Mouse (Mus musculus) cerebellum, adult (tissue): ENCODE results near the gene Cfap100.

ENCODE experiments used
- ATAC-seq: cut with Nextera tagmentation; 2 replicates; pipeline ENCODE4 v1.9.2; 2017; ENCODE audit warnings: mild to moderate bottlenecking, moderate library complexity, mixed read lengths; ENCODE audit not compliant: insufficient number of reproducible peaks, low FRiP score, low TSS enrichment

Gene Cfap100

DNA sequence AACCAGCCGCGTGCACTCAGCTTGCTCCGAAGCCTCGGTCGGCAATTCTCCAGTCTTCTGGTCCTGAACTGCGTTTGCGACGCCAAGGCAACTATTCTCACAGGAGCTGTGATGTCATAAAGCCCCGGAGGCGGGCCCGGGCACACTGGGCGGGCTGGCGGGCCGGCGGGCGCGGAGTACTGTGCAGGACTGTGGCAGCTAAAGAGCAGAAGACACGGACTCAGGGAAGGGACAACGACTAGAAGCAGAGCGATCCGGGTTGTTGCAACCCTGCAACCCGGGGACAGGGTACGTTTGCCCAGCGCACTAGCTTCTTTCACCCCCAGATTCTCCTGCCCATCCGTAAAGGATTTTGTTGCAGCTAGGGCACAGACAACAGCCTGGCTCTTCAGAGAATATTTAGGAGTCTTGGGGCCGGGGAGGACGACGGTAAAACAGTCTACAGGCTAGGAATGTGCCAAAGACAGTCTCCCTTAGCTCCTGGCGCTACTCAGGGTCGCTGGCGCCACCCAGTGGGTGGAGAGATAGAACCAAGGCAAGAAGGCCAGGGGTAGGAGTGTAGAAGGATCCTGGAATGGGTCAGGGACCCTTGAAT, at the start of gene Cfap100:
Gene Cfap100 (minus strand): TSS at position 418 of the 595 bp plus-strand sequence.
- ATAC-seq, result peak; percentile 78

DNA sequence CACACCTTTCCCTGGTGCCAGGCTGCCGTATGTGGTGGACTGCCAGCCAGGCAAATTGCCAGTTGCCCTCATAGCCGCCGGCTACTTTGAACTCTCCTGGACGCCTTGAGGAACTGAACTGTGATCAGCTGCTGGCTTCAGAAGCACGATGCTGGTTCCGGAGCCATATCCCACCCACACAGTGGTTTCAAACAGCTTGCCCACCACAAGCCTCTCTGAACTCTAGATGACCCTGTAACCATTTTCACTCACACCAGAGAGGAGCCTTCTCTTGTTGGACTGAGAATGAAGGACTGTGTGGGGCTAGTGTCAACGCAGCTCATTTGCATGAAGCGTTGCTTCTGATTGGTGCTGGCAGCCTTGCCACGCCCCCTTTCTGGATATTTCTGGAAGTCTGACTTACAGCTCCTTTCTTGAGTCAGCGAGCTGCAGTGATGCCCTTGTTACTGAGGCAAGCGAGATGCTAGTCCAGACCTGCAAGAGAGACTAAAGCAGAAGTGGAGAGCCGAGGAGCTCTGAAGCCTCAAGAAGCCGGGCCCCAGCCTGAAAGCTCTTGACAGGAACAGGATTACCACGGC, 48.4 kb upstream of the Cfap100 start:
- no peak for ATAC-seq

DNA sequence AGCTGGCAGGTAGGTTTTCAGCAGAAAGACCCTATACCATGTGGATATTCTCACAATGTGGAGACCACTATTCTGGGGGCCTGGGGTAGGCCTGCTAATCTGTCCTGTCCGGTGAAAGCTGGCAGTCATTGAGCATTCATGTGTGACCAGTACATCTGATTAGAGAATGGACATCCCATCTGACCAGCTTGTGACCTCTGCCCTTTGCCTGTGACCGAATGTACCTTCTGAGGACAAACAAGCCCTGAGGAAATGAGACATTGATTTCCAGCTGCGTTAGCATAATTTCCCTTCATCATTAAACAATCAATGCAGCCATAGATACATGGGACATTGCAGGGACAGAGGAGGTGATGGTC, 47.2 kb upstream of the Cfap100 start:
- no peak for ATAC-seq

DNA sequence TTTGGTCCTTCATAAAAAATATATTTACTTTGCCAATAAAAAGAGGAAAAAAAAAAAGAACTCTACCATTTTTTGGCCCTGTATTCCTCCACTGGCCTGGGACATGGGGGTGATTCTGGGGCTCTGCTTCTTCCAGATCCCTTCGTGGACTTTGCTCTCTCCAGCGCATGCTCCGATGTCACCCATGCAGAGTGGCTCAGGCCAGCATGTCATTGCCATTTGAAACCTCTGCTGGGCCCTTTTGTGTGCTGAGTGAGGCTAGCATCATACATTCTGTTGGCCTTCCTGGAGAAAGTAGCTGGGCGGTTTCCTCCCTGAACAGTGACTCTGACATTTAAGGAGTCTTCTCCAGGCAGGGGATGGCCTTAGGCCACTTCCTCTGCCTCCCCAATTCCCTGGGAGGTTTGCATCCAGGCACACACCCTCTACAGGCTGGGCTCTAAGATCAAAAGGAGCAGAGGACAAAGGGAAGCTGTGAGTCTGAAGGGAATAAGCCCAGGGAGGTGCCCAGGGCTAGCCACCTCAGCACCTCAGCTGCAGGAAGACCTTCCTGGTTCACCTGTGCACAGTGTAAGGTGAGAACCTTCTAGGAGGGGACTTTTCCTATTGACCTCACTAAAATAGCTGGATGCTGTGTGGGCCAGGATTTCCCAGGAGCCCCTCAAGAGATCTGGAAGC, 46.7 kb upstream of the Cfap100 start:
- ATAC-seq, result no peak

DNA sequence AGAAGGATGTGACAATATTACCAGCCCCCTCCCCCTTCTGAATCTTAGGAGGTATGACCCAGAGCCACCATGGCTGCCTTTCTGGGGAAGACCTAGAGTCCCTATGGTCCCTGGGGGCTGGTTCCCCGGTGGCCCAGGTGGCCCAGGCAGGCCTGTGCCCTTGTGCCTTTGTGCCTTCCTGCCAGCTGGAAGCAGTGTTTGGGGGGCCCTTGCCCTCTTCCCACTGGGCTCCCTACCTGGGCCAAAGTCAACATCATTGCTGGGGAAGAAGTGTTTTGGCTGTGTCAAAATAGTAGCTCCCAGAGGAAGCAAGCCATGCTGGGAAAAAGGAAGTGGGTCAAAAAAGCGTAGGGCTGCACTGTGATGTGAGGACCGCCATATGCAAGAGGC, 45.8 kb upstream of the Cfap100 start:
- no peak for ATAC-seq

DNA sequence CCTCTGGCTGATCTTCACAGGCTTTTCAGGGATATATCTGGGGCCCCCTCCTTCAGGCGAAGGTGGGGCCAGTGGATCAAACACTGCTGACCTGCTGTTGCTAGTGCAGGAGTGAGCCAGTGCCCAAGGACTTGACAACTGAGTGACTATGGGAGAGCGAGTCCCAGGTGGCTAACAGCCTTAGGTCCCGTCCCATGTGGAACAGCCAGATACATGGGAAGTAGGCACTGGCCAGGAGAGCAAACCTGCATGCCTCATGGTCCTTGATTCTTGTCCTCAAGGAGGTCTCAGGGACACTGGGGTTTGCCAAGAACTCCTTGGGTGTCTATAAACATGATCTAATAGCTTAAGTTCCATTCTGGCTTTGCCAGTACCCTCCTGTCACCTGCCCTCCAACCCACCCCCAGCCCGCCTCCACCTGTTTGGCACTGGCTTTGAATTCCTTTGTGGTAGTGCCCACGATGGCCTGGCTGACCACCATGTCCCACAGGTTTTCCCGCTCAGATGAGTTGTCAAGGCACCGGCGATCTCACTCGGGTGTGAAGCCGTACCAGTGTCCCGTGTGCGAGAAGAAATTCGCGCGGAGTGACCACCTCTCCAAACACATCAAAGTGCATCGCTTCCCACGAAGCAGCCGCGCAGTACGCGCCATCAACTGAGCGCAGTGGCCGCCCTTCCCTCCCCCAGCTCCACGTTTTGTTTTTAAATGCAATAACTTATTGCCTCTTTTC, 45.2 kb upstream of the Cfap100 start:
- ATAC-seq, result no peak

DNA sequence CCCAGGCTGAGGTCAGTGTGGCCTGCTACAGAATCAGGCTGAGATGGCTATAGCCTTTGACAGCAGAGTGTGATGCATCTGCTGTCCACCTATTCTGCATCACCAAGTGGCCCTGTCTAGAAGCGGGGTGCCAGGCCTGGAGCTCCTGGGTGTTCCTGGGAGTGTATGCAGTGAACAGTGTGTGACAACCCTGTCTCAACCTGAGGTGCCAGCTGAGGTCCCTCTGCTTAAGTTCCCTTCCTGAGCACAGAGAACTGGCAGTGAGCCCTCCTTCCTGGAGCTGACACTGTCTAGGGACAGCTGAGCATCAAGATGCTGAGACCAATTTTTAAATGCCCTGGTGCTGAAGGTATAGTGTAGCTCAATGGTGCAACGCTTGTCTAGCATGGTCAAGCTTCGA, 44.1 kb upstream of the Cfap100 start:
- no peak for ATAC-seq

DNA sequence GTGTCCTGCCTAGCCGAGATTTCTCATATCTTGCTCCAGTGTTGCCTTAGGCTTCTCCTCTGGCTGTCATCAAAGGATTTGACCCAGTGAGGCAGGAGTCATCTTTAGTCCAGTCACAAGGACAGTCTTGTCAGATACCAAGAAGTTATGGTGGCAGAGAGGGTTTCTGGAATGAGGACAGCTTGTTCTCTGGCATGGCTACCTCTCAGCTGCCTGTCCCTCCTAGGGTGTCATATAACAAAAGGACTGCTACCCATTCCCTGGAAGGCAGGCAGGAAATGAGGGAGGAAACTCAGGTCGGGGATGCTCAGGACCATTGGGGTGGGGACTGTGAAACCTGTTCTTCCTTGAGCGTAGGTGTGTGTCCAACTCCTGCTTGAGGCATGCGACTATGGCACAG, 43.5 kb upstream of the Cfap100 start:
- ATAC-seq, result no peak

DNA sequence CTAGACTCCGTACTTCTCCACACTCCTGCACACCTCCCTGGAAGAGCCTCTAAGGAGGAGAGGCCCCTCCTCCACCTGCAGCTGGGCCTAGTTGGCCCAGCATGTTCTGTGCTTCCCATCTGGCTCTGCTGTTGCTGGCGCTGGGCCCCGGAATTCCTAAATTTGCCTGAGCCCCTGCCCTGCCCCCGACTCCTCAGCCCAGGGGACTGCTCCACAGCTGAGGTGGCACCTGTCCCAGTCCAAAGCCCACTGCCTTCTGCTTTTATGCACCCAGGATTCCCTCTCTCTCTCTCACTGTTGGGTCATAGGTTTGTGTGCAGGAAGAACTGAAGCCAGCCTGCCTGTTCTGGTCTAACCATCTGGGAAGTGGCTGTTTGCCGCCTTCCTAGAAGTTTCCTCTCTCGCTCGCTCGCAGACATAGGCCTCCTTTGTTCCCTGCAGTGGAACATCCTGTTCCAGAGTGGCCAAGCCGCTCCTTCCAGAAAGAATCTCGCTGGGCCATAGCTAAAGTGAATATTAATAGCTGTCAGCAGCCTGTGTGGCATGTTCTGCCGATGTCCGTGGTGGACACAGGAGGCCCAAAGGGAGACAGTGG, 42.4 kb upstream of the Cfap100 start:
- no peak for ATAC-seq

DNA sequence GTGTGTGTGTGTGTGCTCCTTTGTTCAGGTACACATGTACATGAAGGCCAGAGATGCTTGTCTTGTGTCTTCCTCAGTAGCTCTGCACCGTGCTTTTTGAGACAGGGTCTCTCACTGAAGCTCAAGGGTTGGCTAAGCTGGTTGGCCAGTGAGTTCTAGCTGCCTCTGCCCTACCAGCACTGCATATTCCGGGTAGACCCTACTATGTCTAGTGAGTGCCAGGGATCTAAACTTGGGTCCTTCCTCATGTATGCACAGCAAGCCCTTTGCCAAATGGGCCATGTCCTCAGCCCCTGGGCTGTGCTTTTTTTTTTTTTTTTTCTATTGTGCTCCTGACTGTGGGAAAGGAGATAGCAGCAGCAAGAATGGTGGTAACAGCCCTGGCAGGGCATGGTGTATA, 41.7 kb upstream of the Cfap100 start:
- ATAC-seq, result no peak

DNA sequence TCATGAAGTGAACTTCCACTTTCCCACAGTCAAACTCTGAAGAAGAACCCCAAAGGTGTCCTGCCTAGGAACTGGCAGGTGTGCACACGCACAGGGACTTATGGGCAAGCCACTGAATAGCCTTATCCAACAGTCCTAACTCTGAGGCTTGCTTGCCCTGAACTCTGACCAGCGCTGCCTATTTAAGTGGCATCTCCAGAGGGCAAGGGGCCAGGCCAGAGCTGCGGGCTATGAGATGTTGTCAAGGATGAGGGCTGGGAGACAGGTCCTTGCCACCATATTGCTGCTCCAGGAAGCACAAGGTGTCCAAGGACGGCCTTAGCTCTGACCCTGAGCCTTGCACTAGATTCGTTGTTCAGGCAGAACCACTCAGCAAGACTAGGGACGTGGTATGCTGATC, 40.4 kb upstream of the Cfap100 start:
- no peak for ATAC-seq

DNA sequence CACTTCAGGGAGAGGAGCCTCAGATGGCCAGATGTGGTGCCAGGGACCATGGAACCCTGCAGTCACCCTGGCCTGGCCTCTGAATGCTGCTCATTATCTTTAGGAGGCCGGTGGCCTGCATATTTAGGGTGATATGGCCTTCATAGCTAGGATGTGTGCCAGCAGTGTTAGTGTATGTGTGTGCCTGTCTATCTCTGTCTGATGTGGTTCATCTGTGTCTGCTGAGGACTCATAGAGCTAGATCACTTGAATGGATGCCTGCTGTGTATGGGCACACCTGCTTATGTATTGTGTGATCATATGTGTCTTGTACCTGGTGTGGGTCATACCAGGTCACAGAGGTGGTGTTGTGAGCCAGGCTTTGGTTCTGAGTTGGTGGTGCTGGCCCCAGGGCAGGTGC, 39.6 kb upstream of the Cfap100 start:
- ATAC-seq, result no peak

DNA sequence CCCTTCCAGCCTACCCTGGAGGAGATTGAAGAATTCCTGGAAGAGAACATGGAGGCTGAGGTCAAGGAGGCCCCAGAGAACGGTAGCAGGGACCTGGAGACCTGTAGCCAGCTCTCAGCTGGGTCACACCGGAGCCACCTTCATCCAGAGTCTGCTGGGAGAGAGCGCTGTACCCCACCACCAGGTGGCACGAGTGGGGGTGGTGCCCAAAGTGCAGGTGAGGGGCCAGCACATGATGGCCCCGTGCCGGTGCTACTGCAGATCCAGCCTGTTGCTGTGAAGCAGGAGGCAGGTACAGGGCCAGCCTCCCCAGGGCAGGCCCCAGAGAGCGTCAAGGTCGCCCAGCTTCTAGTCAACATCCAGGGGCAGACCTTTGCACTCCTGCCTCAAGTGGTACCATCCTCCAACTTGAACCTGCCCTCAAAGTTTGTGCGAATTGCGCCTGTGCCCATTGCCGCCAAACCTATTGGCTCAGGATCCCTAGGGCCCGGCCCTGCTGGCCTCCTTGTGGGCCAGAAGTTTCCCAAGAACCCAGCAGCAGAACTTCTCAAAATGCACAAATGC, 38.3 kb upstream of the Cfap100 start:
- no peak for ATAC-seq

DNA sequence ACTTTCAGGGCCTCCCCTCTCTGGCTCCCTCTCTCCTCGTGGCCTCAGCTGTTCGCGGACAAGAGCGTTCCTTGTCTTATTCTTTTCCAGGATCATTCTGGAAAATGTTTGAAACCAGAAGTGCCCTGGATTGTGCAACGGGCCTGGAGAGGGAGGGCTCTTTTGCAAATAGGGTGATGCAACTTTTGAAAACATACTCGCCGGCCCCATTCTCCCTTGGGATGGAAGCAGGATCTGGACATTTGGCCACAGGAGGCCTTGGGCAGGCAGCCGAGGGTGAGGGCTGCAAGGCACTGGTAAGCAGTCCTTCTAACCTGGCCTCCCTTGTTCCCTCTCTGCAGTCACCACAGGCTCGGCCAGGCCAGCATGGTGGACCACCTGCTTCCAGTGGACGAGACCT, 37.5 kb upstream of the Cfap100 start:
- ATAC-seq, result no peak

DNA sequence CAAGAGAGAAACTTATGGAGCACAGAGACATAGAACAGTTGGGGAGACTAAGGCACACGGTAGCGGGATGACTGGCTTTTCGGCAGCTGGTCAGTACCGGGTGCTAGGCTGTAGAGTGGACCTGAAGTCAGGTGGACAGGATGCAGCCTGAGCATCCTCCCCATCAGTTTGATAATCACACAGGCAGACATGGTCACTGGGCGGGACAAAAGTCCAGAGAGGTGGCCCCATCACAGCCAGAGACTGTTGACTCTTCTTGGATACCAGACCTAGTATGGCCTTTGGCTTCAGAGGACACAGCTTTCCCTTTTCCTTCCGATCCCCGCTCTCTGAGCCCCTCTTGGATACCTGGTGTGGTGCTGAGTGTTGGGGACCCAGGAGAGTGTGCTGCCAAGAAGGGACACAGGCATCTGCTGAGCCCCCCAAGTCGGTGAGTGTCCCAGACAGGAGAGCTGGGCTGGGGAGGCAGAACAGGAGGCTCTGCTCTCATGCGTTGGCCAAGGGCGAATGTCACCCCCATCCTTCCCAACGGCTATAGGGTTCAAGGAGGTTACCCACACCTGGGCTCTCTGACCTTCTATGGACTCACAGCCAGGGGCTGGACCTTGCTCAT, 36.5 kb upstream of the Cfap100 start:
- ATAC-seq, result no peak

DNA sequence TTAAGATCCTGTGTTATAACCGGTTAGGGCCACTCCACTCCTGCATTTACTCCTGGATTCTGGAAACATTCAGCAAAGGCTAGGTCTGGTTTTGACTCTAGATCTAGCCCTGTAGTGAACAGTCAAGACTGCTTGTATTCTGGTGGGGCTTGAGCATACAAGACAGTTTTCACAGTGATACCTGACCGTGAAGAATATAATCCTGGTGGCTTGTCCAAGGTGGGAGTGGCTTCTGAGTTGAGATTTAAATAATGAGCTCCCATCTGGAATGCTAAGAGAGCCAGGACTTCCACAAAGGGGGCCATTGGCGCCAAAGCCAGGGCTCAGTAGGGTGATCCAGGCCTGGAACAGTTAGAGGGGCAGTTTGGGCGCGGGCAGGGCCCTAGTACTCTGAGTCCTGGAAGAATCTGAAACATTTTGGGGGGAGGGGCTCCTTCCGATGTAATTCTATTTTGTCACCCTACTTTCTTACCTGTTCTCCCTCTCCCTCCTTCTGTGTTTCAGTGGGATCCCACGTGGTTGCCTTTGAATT, 35.4 kb upstream of the Cfap100 start:
- no peak for ATAC-seq

DNA sequence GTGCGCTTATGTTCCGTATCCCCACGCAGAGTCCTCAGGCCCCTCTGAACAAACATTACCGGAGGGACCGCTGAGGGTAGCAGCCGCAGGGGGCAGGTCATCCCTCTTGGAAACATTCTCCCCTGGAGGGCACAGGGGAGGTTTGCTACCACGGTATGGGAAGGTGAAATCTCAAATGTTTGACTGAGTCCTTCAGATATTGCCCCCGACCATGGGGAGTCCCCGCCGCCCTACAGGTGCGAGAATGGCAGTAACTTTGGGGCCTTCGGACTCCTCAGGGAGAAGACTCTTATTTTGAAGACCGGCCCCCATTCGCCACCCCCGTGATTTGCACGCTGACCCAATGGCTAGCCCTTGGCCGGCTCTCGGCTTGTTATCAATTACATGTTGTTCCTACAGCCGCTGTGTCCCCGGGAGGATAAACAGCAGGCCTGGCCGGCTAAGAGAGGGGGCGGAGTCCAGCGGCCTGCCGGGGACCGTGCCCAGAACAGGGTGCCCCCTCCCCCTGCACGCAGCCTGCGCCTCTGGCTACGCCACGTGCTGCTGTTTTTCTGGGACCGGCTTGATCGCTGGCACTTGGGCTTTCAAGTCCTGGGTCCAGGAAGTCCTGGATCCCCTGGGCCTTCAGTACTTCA, 34.7 kb upstream of the Cfap100 start:
- peak; percentile 8; the same call in 1 of the 2 replicates for ATAC-seq

DNA sequence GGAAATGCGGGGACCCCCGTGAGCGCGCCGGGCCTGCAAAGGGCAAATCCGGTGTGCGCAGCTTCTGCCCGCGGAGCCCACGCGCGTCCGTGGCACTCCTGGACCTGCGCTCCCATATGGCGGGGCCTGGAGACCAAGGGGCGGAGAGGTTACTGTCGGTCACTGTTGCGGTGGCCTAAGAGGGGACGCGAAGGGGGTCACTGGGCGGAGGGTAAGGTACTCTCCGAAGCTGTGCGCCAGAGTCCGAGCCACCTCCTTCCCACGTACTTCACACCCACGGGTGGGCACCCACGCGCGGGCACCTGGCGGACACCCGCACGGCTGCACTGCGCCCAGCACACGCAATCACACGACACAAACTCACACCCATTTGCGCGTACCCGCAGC, 34.2 kb upstream of the Cfap100 start:
- peak; percentile 8; the same call in 1 of the 2 replicates for ATAC-seq

DNA sequence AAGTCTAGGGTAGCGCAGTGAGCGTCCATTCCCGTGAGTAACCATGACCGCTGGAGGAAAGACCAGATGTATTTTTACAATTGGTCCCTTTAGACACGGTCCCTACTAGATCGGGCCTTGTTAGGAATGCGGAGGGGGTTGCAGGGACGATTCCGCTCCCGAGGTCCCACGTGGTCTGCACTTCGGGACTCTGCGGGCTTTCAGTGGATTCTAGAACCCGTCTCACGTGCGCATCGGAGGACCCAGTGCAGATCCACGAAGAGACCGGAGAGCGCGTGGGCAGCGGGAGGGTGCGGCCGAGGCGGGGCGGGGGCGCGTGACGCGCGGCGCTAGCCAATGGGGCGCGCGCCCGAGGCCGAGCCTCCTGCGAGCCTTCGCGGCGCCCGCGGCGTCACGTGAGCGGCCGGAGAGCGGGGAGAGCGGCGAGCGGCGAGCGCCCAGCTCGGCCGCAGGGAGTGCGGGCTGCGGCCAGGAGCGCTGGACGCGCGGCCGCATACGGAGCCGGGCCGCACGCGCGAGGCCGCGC, 33.6 kb upstream of the Cfap100 start, which contains the start of gene Klf15:
Gene Klf15 (plus strand): TSS at position 396 of the 526 bp plus-strand sequence.
- ATAC-seq, result peak; percentile 78
